Mouse (Mus musculus) lung, embryonic 15.5 days (tissue): ENCODE measurements around the gene Slit3. TPM values are rescaled to one million over a fixed set of nuclear protein-coding genes. Genes with fewer than 3 reads are reported as not detected.

Experiments
- ATAC-seq: fragments of 200-750 bp; cut with Nextera tagmentation; 2 replicates; pipeline ENCODE4 v1.8.0; 2017; ENCODE audit warnings: moderate number of reproducible peaks, borderline replicate concordance; ENCODE audit not compliant: low FRiP score, low TSS enrichment; ENCODE audit errors: extremely low read depth
- H3K27ac ChIP-seq: fragments of 300-500 bp; sonication (generic); 2 replicates; pipeline ENCODE4 v1.5.1; 2015; ENCODE audit warnings: moderate library complexity, mild to moderate bottlenecking, inconsistent platforms
- H3K27me3 ChIP-seq: fragments of 300-500 bp; sonication (generic); 2 replicates; pipeline ENCODE4 v1.6.1; 2015; ENCODE audit warnings: inconsistent platforms
- H3K36me3 ChIP-seq: fragments of 300-500 bp; sonication (generic); 2 replicates; pipeline ENCODE4 v1.6.1; 2015; ENCODE audit warnings: inconsistent platforms
- H3K4me1 ChIP-seq: fragments of 300-500 bp; sonication (generic); 2 replicates; pipeline ENCODE4 v1.6.1; 2015; ENCODE audit warnings: inconsistent platforms
- H3K4me2 ChIP-seq: fragments of 300-500 bp; sonication (generic); 2 replicates; pipeline ENCODE4 v1.6.1; 2015; ENCODE audit warnings: inconsistent platforms, mild to moderate bottlenecking, moderate library complexity
- H3K4me3 ChIP-seq: fragments of 300-500 bp; sonication (generic); 2 replicates; pipeline ENCODE4 v1.5.1; 2015; ENCODE audit warnings: mild to moderate bottlenecking, inconsistent platforms
- H3K9ac ChIP-seq: fragments of 300-500 bp; sonication (generic); 2 replicates; pipeline ENCODE4 v1.6.1; 2015; ENCODE audit warnings: inconsistent platforms
- H3K9me3 ChIP-seq: fragments of 300-500 bp; sonication (generic); 2 replicates; pipeline ENCODE4 v1.6.1; 2016; ENCODE audit warnings: inconsistent platforms
- WGBS: fragments of 180-500 bp; shearing (Covaris S2); methylation state at CpG from one replicate; pipeline ENCODE4 v1.1.7; 2015; 5-methylcytosine and 5-hydroxymethylcytosine counted together
- polyA plus RNA-seq: library from polyadenylated mRNA; unstranded; fragments of >200 nt; fragmentation: Nextera tagmentation; extraction: Ambion mirVana; gene quantifications from 2 replicates; pipeline ENCODE4 v1.2.1, GENCODE M21; 2015

The Slit3 gene
- polyA plus RNA-seq, 1 experiment from 2014 or later: 21.4 TPM

- H3K4me1 ChIP-seq: peaks cover 22% of the 10 kb centered on the region
- no peak overlapping the region for H3K9ac ChIP-seq
- 41% methylated on average over 5 of the region's 5 CpGs for WGBS
- no peaks in the 10 kb centered on the region for H3K9me3 ChIP-seq
- no peak overlapping the region for H3K4me2 ChIP-seq
- no peaks in the 10 kb centered on the region for H3K27me3 ChIP-seq
- no peaks in the 10 kb centered on the region for H3K36me3 ChIP-seq
- ATAC-seq: no peak
- H3K4me3 ChIP-seq: no peak overlapping the region
- H3K27ac ChIP-seq: no peak overlapping the region
Observed at GRCm38 (mm10) chr11:35297319-35297718, 176.3 kb downstream of the Slit3 start.

DNA sequence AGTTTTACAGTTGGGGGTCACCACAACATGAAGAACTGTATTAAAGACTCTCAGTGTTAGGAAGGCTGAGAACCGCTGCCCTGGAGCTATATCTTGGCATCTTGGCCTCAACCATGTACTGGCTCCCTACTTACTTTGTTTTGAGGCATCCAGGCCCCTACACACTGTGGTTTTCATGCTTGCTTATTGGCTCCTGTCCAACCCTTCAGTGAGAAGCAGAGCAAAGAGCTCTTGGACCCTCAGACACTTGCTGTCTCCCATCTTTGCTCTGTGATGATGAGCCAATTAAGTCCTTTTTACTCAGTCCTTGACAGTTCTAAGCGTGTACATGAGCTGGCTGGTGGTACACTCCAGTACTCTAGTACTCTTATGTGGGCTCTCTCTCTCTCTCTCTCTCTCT is 177.5 kb downstream of the Slit3 start:
- Histone ChIP-seq H3K4me1 (peaks cover 22% of the 10 kb centered on the region), H3K9ac (no peak overlapping the region), H3K4me2 (no peak overlapping the region), H3K36me3 (no peaks in the 10 kb centered on the region), H3K4me3 (no peak overlapping the region), H3K27me3 (no peaks in the 10 kb centered on the region), H3K9me3 (no peaks in the 10 kb centered on the region), H3K27ac (no peak overlapping the region)
- ATAC-seq: no peak
- WGBS: 72% methylated on average over 2 of the region's 2 CpGs

- no peak overlapping the region for H3K27ac ChIP-seq
- H3K27me3 ChIP-seq: no peaks in the 10 kb centered on the region
- H3K4me3 ChIP-seq: no peak overlapping the region
- H3K36me3 ChIP-seq: no peaks in the 10 kb centered on the region
- no peak overlapping the region for H3K9ac ChIP-seq
- no peak for ATAC-seq
- 73% methylated on average over 7 of the region's 7 CpGs for WGBS
- H3K9me3 ChIP-seq: no peaks in the 10 kb centered on the region
- H3K4me2 ChIP-seq: no peak overlapping the region
- peaks cover 17% of the 10 kb centered on the region for H3K4me1 ChIP-seq
Observed at GRCm38 (mm10) chr11:35299857-35300375, 178.9 kb downstream of the Slit3 start.

GRCm38 (mm10) chr11:35302272-35302671 is 181.2 kb downstream of the Slit3 start:
- Histone ChIP-seq H3K4me1 (peaks cover 12% of the 10 kb centered on the region), H3K4me3 (no peak overlapping the region), H3K9ac (no peak overlapping the region), H3K27ac (no peak overlapping the region), H3K4me2 (no peak overlapping the region), H3K36me3 (no peaks in the 10 kb centered on the region), H3K9me3 (no peaks in the 10 kb centered on the region), H3K27me3 (no peaks in the 10 kb centered on the region)
- 75% methylated on average over 5 of the region's 5 CpGs for WGBS
- ATAC-seq: no peak

GRCm38 (mm10) chr11:35304216-35304975 is 183.4 kb downstream of the Slit3 start:
- 74% methylated on average over 8 of the region's 8 CpGs for WGBS
- ATAC-seq: no peak
- Histone ChIP-seq H3K4me3 (no peak overlapping the region), H3K27me3 (no peaks in the 10 kb centered on the region), H3K27ac (no peak overlapping the region), H3K4me2 (no peak overlapping the region), H3K9me3 (no peaks in the 10 kb centered on the region), H3K36me3 (no peaks in the 10 kb centered on the region), H3K4me1 (0 out of 2 replicates have a peak, but pooled peaks cover 7% of the 10 kb centered on the region), H3K9ac (no peak overlapping the region)

DNA sequence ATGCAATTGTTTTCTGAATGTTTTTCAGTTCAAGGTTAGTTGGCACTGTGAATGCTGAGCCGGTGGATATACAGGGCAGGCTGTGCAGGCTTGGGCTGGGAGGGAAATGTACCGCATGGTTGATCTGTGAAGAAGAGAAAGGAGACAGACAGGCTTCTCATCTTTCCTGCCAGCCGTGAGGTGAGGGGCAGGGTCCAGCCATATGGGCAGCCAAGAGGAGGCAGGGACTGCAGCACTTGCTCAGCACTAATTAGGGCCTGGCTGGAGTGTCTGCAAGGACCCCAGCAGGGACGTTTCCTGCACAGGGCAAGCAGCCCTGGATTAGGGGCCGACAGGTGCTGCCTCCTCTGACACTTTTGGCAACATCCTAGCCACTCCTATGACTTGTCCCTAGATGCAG is 184.1 kb downstream of the Slit3 start:
- Histone ChIP-seq H3K9ac (no peak overlapping the region), H3K4me2 (no peak overlapping the region), H3K27me3 (no peaks in the 10 kb centered on the region), H3K9me3 (no peaks in the 10 kb centered on the region), H3K27ac (no peak overlapping the region), H3K36me3 (no peaks in the 10 kb centered on the region), H3K4me1 (0 out of 2 replicates have a peak, but pooled peaks cover 7% of the 10 kb centered on the region), H3K4me3 (no peak overlapping the region)
- ATAC-seq: no peak
- 66% methylated on average over 5 of the region's 5 CpGs for WGBS

DNA sequence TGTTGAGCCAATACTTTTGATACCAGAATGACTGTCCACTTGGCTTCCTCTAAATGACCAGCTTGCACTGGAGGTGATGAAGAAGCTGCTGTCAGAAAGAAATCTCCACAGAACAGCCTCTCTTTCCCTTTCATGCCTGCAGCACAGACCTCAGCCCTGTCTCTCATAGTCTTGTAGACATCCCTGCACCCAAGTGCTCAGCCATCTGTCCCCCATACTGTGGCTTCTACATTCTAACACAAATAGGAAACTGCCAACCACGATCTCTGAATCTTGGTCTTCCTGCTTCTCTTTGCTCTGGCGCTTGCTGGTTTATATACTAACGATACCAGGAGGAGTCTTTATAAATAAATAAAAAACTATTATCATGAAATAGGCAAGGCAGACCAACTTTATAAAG is 184.9 kb downstream of the Slit3 start:
- 73% methylated on average over 3 of the region's 3 CpGs for WGBS
- Histone ChIP-seq H3K4me1 (0 out of 2 replicates have a peak, but pooled peaks cover 7% of the 10 kb centered on the region), H3K4me2 (no peak overlapping the region), H3K27ac (no peak overlapping the region), H3K9ac (no peak overlapping the region), H3K27me3 (no peaks in the 10 kb centered on the region), H3K9me3 (no peaks in the 10 kb centered on the region), H3K36me3 (no peaks in the 10 kb centered on the region), H3K4me3 (no peak overlapping the region)
- ATAC-seq: no peak

DNA sequence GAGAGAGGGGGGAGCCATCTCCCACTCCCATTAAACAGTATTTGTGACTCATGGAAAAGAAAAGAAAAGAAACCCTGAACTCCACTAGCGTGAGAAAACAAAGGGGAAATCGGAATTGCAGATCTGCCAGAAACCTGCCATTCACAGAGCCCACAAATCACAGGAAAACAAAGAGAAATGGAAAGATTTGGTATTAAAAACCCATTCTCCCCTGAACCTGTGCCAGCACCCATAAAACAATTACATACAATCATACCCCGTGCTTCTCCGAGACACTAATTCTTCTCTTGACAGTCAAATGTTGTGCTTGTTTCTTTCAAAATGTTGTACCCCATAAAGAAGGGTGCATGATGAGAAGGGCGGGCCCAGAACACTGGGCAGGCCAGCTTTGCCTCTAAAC is 185.9 kb downstream of the Slit3 start:
- 0 out of 2 replicates have a peak, but pooled peaks cover 7% of the 10 kb centered on the region for H3K4me1 ChIP-seq
- H3K9me3 ChIP-seq: no peaks in the 10 kb centered on the region
- no peak for ATAC-seq
- no peaks in the 10 kb centered on the region for H3K27me3 ChIP-seq
- no peak overlapping the region for H3K9ac ChIP-seq
- H3K36me3 ChIP-seq: no peaks in the 10 kb centered on the region
- H3K4me2 ChIP-seq: no peak overlapping the region
- WGBS: 77% methylated on average over 5 of the region's 5 CpGs
- no peak overlapping the region for H3K27ac ChIP-seq
- no peak overlapping the region for H3K4me3 ChIP-seq

GRCm38 (mm10) chr11:35307992-35308391 is 187.0 kb downstream of the Slit3 start:
- no peak overlapping the region for H3K9ac ChIP-seq
- no peaks in the 10 kb centered on the region for H3K36me3 ChIP-seq
- no peaks in the 10 kb centered on the region for H3K9me3 ChIP-seq
- no peaks in the 10 kb centered on the region for H3K27me3 ChIP-seq
- H3K4me1 ChIP-seq: 0 out of 2 replicates have a peak, but pooled peaks cover 7% of the 10 kb centered on the region
- 84% methylated on average over 4 of the region's 4 CpGs for WGBS
- H3K27ac ChIP-seq: no peak overlapping the region
- no peak overlapping the region for H3K4me2 ChIP-seq
- no peak for ATAC-seq
- H3K4me3 ChIP-seq: no peak overlapping the region

DNA sequence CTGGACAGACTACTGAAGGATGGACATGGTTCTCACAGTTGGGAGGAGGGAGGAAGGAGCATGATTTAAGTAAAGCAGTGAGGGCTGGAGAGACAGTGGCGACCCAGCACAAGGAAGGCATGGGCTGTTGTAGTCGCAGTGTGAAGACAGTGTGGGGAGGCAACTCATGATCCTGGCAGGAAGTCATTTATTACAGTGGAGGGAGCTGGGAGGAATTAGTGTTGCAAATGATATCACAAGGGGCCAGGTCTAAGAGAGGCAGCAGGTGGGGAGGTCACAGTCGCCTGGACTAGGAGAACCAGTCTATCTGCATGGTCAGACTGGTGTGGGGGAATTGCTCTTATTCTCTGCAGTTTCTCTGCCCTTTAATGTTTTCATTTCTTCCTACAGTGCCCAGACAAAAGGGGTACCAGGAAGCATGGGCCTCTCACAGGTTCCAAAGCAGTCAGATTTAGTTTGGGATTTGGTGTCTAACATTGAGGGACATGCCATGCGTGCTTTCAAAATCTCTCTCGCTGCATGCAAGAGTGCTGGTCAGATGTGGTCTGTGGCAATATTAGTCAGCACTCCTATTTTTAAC is 194.5 kb downstream of the Slit3 start:
- Histone ChIP-seq H3K4me2 (no peak overlapping the region), H3K9ac (no peak overlapping the region), H3K9me3 (no peaks in the 10 kb centered on the region), H3K27ac (no peak overlapping the region), H3K36me3 (no peaks in the 10 kb centered on the region), H3K4me1 (0 out of 2 replicates have a peak, but pooled peaks cover 3% of the 10 kb centered on the region), H3K4me3 (no peak overlapping the region), H3K27me3 (no peaks in the 10 kb centered on the region)
- 57% methylated on average over 5 of the region's 5 CpGs for WGBS
- ATAC-seq: no peak

DNA sequence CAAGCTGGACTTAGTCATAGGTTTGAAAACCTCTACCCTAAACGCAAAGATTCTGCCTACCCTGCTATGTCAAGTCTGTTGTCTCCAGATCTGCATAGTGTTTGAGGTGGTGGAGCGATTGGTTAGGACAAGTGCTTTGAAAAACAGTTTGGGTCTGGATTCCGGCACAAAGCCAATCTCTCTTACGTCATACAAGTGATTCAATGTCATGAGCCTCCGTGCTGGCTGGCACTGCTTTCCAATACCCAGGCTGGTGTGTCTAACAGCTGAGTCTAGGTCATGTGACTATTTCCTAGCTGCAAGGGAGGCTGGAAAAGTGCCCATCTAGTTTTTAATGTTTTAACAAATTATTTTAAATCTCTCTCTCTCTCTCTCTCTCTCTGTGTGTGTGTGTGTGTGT is 196.2 kb downstream of the Slit3 start:
- Histone ChIP-seq H3K4me1 (0 out of 2 replicates have a peak, but pooled peaks cover 3% of the 10 kb centered on the region), H3K4me3 (no peak overlapping the region), H3K27me3 (no peaks in the 10 kb centered on the region), H3K36me3 (no peaks in the 10 kb centered on the region), H3K9me3 (no peaks in the 10 kb centered on the region), H3K27ac (no peak overlapping the region), H3K9ac (no peak overlapping the region), H3K4me2 (no peak overlapping the region)
- 88% methylated on average over 5 of the region's 5 CpGs for WGBS
- no peak for ATAC-seq

- Histone ChIP-seq H3K9ac (no peak overlapping the region), H3K36me3 (no peaks in the 10 kb centered on the region), H3K27ac (no peak overlapping the region), H3K4me1 (0 out of 2 replicates have a peak, but pooled peaks cover 3% of the 10 kb centered on the region), H3K27me3 (no peaks in the 10 kb centered on the region), H3K4me3 (no peak overlapping the region), H3K4me2 (no peak overlapping the region), H3K9me3 (no peaks in the 10 kb centered on the region)
- 69% methylated on average over 7 of the region's 7 CpGs for WGBS
- no peak for ATAC-seq
Observed at GRCm38 (mm10) chr11:35317775-35318432, 196.9 kb downstream of the Slit3 start.
